Mouse (Mus musculus): ENCODE results near the gene Aplp2.

Gene Aplp2

GRCm38 (mm10) chr9:31127876-31128465 is 83.6 kb downstream of the Aplp2 start:
- no peak for DNase-seq (ENCODE audit: low spot score in 2 of 2)

- DNase-seq (ENCODE audit: low spot score in 2 of 2): no peak
These were observed 85.5 kb downstream of the Aplp2 start for GRCm38 (mm10) chr9:31126079-31126478.

DNA sequence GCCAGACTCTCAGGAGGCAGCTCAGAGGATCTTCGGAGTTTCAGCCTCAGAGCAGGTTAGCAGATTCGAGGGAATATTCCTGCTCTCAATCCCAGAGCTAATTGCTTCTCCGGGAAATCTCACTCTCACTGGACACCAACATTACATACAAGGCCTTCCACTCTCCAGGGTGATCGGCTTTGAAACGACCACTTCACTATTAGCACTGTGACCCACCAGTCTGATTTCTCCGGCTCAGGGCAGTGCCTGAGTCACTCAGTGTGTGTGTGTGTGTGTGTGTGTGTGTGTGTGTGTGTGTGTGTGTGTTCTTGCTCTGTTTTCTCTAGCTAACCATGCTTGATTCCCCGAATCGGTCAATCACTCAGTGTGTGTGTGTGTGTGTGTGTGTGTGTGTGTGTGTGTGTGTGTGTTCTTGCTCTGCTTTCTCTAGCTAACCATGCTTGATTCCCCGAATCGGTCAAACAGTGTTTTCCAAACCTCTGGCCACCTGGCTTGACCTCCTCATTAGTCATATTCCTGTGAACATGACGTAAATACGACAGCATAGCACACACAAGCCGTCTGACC is 89.1 kb downstream of the Aplp2 start:
- no peak for DNase-seq (ENCODE audit: low spot score in 2 of 2)

DNA sequence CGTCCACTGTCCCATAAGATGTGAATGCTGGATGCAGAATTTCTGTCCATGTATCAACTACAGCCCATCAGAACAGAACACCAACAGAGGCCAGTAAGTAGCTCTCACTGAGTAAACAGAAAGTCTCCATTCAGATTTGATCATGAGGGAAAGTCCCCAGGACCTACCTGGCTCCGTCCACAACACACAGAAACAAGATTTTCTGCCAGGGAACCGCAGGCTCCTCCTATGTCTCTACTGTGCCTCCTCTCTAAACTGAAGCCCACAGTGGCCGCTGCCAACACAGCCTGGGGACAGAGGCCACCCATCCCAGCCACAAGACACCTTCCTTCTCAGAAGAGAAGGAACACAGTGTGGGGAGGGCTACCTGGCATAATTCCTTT is 91.1 kb downstream of the Aplp2 start:
- DNase-seq (ENCODE audit: low spot score in 2 of 2): no peak

- DNase-seq (ENCODE audit: low spot score in 2 of 2): no peak
These were observed 91.6 kb downstream of the Aplp2 start for GRCm38 (mm10) chr9:31119882-31120532.

DNA sequence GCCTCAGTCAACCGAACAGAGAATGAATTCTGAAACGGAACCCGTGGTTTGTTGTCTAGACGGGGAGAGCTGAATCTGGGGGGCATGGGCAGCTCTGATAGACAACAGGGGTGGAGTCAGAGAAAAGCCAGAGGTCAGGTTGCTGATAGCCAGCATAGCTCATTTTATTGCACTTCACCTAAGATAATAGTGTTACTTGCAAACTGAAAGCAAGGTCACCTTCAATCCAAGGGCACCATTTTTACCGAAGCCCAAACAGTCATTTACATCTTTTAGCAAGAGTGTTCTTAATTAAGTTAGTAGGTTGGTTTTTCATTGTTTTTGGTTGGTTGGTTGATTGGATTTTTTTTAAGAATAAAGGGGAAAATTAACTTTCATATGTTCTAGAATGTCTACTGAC is 92.2 kb downstream of the Aplp2 start:
- DNase-seq (ENCODE audit: low spot score in 2 of 2): no peak

DNA sequence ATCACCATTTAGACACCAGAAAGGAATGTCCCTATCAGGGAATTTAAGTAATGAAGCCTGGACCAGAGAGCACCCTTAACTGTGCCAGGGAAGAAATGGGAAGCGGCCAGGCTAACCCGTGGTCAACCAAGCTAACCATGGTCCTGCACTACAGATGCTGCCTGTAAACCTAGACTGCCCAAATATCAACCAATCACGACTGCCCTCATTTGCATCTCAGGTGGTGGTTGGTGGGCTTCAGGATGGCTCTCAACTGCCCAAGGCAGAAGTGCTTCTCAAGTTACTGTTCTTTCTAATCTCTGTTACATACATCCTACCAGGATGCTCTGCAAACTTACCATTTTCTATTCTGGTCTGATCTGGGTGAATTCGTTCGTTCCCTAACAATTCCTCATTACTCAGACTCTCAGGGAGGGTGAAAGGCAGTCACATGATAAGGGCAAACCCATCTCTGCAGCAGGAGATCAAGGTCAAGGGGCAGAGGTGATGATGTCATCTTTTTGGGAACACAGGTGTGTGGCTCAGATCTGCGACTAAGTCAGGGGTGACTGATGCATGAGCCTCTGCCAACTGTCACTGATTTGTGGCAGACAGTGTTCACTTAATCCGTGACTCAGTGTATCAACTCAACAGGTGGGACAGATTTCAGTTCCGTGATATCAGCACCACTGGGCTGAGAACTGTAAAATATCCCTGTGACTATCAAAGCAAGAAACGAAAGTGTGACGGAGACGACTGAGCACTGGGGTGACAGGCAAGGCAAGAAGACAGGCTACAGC is 92.9 kb downstream of the Aplp2 start:
- no peak for DNase-seq (ENCODE audit: low spot score in 2 of 2)

- DNase-seq (ENCODE audit: low spot score in 2 of 2): no peak
These were observed 94.1 kb downstream of the Aplp2 start for GRCm38 (mm10) chr9:31117488-31117887.

GRCm38 (mm10) chr9:31117088-31117487 is 94.5 kb downstream of the Aplp2 start:
- DNase-seq (ENCODE audit: low spot score in 2 of 2): no peak

GRCm38 (mm10) chr9:31115586-31115985 is 96.0 kb downstream of the Aplp2 start:
- DNase-seq (ENCODE audit: low spot score in 2 of 2): no peak

- no peak for DNase-seq (ENCODE audit: low spot score in 2 of 2)
These were observed 103.2 kb downstream of the Aplp2 start for GRCm38 (mm10) chr9:31108464-31108863.

All from natural killer cell, adult 2 months (primary cell).